Mouse (Mus musculus): ENCODE results near the gene Psma6.

The Psma6 gene

GRCm38 (mm10) chr12:55438611-55439137, 54.7 kb downstream of the Psma6 start:
- no peak for DNase-seq (ENCODE audit: low read depth, low spot score)

DNA sequence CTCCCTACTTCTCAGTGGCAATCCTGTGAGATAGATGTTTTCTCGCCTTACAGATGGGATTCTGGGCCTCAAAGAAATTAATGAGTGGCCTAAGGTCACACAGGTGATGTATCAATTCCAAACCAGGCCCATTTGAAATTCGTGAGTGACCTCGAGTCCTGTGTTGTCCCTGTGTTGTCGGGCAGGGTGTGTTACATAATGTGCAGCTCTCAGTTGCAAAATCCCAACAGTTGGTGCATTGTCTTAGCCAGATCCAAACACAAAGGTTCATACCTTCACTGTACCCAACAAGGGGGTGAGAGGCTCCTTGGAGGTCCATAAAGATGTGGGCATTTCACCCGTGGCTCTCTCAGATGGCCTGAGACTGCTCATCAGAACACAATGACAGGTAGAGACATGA, 56.4 kb downstream of the Psma6 start:
- no peak for DNase-seq (ENCODE audit: low read depth, low spot score)

GRCm38 (mm10) chr12:55442245-55442644, 58.2 kb downstream of the Psma6 start:
- no peak for DNase-seq (ENCODE audit: low read depth, low spot score)

GRCm38 (mm10) chr12:55442861-55443850, 59.1 kb downstream of the Psma6 start:
- no peak for DNase-seq (ENCODE audit: low read depth, low spot score)

DNA sequence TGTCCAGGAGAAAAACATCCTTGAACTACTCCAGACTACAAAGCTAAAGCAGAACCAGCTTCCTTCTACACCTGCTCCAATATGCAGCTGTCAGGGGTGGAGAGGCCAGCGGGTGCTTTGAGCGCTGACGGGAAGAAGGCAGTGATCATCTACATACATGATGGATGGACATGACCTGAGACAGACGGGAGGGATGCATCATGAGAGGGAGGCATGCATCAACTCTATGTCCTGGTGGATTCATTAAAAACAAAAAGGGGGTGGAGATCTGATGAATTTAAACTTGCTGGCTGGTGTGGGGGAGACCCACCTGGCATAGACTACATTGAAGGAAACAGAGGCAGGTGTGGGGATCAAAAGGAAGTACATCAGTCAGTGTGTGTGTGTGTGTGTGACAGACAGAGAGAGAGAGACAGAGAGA, 60.0 kb downstream of the Psma6 start:
- no peak for DNase-seq (ENCODE audit: low read depth, low spot score)

DNA sequence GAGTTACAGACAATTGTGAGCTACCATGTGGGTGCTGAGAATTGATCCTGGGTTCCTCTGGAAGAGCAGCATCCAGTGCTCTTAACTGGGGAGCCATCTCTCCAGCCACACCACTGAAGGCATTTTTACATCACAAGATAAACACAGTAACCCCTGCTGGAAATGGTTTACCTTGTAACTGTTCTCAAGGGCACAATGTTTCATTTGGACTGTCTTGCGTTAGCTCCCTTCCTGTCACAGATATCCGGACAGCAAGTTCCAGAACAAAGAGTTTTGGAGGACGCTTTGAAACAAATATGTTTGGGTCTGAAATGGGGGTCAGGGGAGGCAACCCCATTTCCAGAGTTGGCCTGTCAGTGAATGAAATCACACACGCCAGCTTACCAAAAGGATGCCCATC, 61.6 kb downstream of the Psma6 start:
- DNase-seq (ENCODE audit: low read depth, low spot score) = no peak

DNA sequence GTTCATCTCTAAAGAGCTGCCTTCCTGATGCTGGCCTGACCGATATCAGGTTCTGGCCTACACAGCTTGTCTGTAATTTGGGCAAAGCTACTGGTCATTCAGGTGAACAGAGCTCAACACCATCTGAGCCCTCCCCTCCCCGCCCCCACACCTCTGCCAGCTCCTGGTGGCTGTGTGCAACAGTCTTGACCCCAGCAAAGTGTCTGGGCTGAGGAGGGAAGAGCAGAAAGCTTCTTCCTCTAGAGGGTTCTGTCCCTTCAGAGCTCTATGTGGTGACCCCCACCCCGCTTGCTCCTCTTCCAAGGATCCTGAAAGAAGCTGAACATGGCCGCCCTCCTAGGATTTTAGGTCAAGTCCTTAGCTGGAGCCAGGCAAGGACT, 62.3 kb downstream of the Psma6 start:
- no peak for DNase-seq (ENCODE audit: low read depth, low spot score)

- no peak for DNase-seq (ENCODE audit: low read depth, low spot score)
These were observed 62.8 kb downstream of the Psma6 start for GRCm38 (mm10) chr12:55446746-55447395.

- no peak for DNase-seq (ENCODE audit: low read depth, low spot score)
These were observed 63.4 kb downstream of the Psma6 start for GRCm38 (mm10) chr12:55447396-55447760.

DNA sequence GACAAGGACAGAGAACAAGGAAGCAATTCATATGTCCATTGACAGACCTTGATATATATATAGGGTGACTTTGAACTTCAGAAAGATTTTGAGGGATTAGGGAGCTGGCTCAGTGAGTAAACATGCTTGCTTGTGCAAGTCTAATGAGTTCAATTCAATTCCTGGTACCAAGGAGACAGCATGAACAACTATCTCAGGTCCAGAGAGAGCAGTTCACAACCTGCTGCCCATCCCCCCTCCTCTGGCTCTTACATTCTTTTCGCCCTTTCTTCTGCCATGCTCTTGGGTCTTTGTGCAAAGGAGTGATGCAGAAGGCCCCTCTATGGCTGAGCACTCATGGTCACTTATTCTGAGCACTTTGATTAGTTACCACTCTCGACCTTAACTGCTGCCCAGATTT, 64.4 kb downstream of the Psma6 start:
- no peak for DNase-seq (ENCODE audit: low read depth, low spot score)

GRCm38 (mm10) chr12:55449048-55449447, 65.0 kb downstream of the Psma6 start:
- DNase-seq (ENCODE audit: low read depth, low spot score) = no peak

- no peak for DNase-seq (ENCODE audit: low read depth, low spot score)
These were observed 66.4 kb downstream of the Psma6 start for GRCm38 (mm10) chr12:55450421-55450820.

- no peak for DNase-seq (ENCODE audit: low read depth, low spot score)
These were observed 68.8 kb downstream of the Psma6 start for GRCm38 (mm10) chr12:55452839-55453238.

- DNase-seq (ENCODE audit: low read depth, low spot score) = no peak
These were observed 69.9 kb downstream of the Psma6 start for GRCm38 (mm10) chr12:55453924-55454323.

- DNase-seq (ENCODE audit: low read depth, low spot score) = no peak
These were observed 71.2 kb downstream of the Psma6 start for GRCm38 (mm10) chr12:55455206-55455605.

DNA sequence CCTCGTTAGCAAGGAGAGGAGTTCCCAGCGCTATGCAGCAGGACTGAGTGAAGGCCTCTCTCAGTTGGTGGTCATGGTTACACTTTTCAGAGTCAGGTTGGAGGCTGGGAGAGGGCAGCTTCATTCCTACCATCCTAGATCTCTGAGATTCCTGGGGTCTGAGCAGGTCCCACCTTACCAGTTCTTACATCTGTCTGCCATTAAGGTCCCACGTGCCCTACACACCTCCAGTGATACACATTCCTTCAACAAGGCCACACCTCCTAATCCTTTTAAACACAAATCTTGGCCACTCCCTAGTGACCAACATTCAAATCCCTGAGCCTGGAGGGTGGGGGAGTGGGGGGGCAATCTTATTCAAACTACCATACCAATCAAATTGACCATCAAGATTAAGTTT, 72.1 kb downstream of the Psma6 start:
- no peak for DNase-seq (ENCODE audit: low read depth, low spot score)

DNA sequence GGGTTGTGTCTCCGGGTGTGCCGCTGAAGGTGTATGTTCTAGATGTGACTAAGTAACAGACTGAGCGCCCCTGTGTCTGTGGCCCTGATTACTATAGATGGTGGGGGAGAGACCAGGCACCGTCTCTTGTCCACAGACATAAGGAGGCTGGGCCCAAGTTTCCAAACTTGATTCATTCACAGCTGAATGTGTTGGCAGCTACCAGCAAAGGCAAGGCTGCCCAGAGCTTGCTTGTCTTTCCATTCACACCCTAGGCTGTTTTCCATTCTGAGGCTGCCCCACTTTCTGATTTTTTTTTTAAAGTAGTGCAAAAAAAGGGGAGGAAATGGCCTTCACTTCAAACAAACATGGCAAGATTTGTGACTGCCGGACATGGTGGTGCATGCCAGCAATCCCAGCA, 72.9 kb downstream of the Psma6 start:
- no peak for DNase-seq (ENCODE audit: low read depth, low spot score)

DNA sequence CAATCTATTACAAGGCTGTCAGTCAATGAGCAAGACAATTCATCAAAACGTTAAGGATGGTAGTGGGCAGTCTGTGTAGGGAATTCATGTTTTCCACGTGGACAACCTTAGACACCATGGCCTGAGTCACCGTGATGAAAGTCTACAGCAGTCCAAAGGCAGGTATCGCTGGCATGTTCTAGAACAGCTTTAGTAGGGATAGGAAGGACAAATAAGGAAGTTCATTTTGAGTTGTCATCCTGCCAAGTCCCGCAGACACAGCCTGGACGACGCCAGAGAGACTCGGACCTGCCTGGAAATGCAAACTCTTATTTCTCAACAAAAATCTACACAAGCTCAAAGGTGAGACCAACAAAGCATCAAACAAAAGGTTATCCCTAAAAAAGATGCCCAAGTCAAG, 75.7 kb downstream of the Psma6 start:
- DNase-seq (ENCODE audit: low read depth, low spot score) = no peak

- no peak for DNase-seq (ENCODE audit: low read depth, low spot score)
These were observed 76.9 kb downstream of the Psma6 start for GRCm38 (mm10) chr12:55460900-55461299.

DNA sequence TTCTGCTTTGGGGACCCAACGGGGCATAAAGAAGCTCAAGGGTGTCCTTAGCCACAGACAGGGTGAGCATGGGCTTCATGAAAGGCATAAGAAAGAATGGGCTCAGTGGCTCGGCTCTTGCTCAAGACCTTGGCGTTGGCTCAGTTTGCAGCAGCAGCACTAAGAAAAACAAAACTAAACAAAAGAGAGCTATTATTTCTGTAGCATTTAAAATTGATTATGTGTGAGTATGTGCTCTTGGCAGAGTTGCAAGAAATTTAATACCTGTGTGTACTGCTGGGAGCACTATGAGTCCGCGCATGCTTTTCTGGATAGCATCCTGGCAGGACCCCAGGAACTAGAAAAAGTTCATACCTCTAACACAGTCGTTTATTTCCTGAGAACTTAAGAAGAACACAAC, 77.7 kb downstream of the Psma6 start:
- DNase-seq (ENCODE audit: low read depth, low spot score) = no peak

- DNase-seq (ENCODE audit: low read depth, low spot score) = no peak
These were observed 78.4 kb downstream of the Psma6 start for GRCm38 (mm10) chr12:55462456-55462855.

GRCm38 (mm10) chr12:55463087-55463486, 79.1 kb downstream of the Psma6 start:
- DNase-seq (ENCODE audit: low read depth, low spot score) = no peak
